Mouse (Mus musculus): ENCODE measurements around the gene Scn4a. TPM values are rescaled to one million over a fixed set of nuclear protein-coding genes. Genes with fewer than 3 reads are reported as not detected.
"Not testable (repeated sequence)": the region's sequence is repeated elsewhere in the genome, so short reads cannot be mapped to it uniquely, and the experiment has no call there.

Gene Scn4a
- total RNA-seq (2014; fragmentation: Nextera tagmentation), result not detected in 2 replicates
- total RNA-seq (2017), result 0.05 TPM in 1 of 2 replicates, not detected in the other
- not detected in 2 replicates for polyA plus RNA-seq (2012)

DNA sequence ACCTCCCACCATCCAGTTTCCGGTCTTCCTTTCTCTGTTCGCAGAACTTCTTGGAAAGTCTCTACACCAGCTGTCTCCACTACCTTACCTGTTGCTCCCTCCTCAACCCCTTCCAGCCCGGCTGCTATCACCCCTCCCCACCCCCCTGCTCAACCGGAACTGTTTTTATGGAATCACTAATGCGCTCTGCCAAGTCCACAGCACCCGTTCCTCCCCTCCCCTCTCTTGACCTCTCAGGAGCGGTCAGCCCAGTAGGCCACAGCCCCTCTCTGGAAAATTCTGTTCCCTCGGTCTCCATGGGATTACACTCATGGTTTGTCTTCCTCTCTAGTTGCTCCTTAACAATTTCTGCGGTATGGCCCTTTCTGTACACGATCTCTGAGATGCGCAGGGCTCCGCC is at the start of gene Scn4a:
Gene Scn4a (minus strand): TSS at position 101 of the 400 bp plus-strand sequence.
- Histone ChIP-seq H3K27me3 (ENCODE audit: insufficient read depth, low read length) (peaks cover 16% of the 10 kb centered on the region; the same call in 1 of the 2 replicates), H3K9me3 (replicated peaks) (no peaks in the 10 kb centered on the region), H3K36me3 (replicated peaks) (no peaks in the 10 kb centered on the region), H3K4me1 (ENCODE audit: insufficient read depth, low read depth, low read length) (no peaks in the 10 kb centered on the region), H3K4me3 (ENCODE audit: low read depth, low read length) (no peak within 1 kb of the TSS)
- TF ChIP-seq POLR2AphosphoS5 (IDR thresholded peaks at IDR 0.05; ENCODE audit: insufficient replicate concordance, low read depth, low read length) (no peak), TAL1 (conservative IDR thresholded peaks at IDR 0.05; ENCODE audit: low read depth, low read length) (no peak), CTCF (IDR thresholded peaks at IDR 0.05; ENCODE audit: low read depth, low read length) (no peak), GATA2 (IDR thresholded peaks at IDR 0.05; ENCODE audit: borderline replicate concordance, low read depth, low read length) (no peak), GATA1 (IDR thresholded peaks at IDR 0.05; ENCODE audit: borderline replicate concordance, low read length) (no peak)
- no peak for ATAC-seq (ENCODE audit: extremely low read depth, insufficient number of reproducible peaks, low FRiP score, poor library complexity, severe bottlenecking)
- no peak for DNase-seq (ENCODE audit: low spot score)

DNA sequence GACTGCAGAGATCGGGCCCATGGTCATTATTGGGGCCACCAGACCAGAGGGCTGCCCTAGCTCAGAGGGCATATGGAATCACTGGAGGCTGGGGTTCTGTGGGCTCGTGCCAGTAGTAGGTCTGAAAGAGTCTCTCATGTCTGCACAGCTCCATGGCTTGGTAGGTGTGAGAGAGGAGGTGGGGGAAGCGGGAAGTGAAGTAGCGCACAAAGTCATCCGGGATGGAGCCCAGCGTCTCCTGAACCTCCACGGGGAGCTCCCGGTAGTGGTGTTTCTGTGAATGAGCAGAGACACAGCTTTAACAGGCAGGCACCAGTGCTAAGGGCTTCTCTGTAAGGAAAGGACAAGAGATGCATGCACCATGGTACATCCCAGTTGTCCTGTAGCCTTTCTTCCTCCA is 45.4 kb upstream of the Scn4a start:
- DNase-seq (ENCODE audit: low spot score) (no peak), ATAC-seq (ENCODE audit: extremely low read depth, insufficient number of reproducible peaks, low FRiP score, poor library complexity, severe bottlenecking) (no peak)
- TF ChIP-seq CTCF (IDR thresholded peaks at IDR 0.05; ENCODE audit: low read depth, low read length) (no peak), GATA2 (IDR thresholded peaks at IDR 0.05; ENCODE audit: borderline replicate concordance, low read depth, low read length) (no peak), POLR2AphosphoS5 (IDR thresholded peaks at IDR 0.05; ENCODE audit: insufficient replicate concordance, low read depth, low read length) (no peak), TAL1 (conservative IDR thresholded peaks at IDR 0.05; ENCODE audit: low read depth, low read length) (no peak), GATA1 (IDR thresholded peaks at IDR 0.05; ENCODE audit: borderline replicate concordance, low read length) (no peak)
- H3K36me3 ChIP-seq (replicated peaks), result peaks cover 94% of the 10 kb centered on the region
- no peaks in the 10 kb centered on the region for H3K27me3 ChIP-seq (ENCODE audit: insufficient read depth, low read length)
- H3K9me3 ChIP-seq (replicated peaks), result no peaks in the 10 kb centered on the region
- H3K4me1 ChIP-seq (ENCODE audit: insufficient read depth, low read depth, low read length), result peaks cover 2% of the 10 kb centered on the region; the same call in 1 of the 2 replicates
- H3K4me3 ChIP-seq (ENCODE audit: low read depth, low read length), result no peak overlapping the region

DNA sequence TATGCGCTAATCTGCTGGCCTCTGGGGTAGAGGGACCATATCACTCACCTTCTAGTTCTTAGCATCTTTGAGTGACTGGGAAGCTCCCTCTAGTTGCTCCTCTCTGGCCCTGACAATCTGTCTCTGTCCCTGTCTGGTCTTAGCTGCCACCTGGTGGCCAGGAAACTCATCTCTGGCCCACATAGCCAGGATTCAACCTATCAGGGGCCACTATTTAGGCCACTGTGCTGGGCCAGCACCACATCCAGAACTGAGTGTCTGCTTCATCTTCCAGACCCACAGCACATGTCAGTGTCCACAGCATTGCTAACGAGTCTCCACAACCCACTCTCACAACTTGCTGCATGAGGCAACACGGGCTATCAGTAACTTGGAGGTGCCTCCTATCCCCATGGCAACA is 44.6 kb upstream of the Scn4a start:
- Histone ChIP-seq H3K4me1 (ENCODE audit: insufficient read depth, low read depth, low read length) (peaks cover 8% of the 10 kb centered on the region; the same call in 1 of the 2 replicates), H3K9me3 (replicated peaks) (no peaks in the 10 kb centered on the region), H3K27me3 (ENCODE audit: insufficient read depth, low read length) (no peaks in the 10 kb centered on the region), H3K4me3 (ENCODE audit: low read depth, low read length) (no peak overlapping the region), H3K36me3 (replicated peaks) (peaks cover 92% of the 10 kb centered on the region)
- TF ChIP-seq CTCF (IDR thresholded peaks at IDR 0.05; ENCODE audit: low read depth, low read length), result no peak
- DNase-seq (ENCODE audit: low spot score) (no peak), ATAC-seq (ENCODE audit: extremely low read depth, insufficient number of reproducible peaks, low FRiP score, poor library complexity, severe bottlenecking) (no peak)

DNA sequence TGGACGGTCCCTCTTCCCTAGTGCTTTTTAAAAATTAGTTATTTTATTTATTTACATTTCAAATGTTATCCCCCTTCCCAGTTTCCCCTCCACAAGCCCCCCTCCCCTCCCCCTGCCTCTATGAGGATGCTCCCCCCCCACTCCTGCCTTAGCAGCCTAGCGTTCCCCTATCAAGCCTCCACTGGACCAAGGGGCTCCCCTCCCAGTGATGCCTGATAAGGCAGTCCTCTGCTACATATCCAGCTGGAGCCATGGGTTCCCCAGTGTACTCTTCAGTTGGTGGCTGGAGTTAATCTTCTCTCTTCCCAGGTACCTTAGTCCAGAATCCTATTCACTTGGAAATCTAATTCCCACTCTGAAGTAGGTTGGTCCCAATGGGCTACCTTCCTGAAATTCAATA is 41.0 kb upstream of the Scn4a start:
- not testable (repeated sequence) for DNase-seq (ENCODE audit: low spot score); H3K27me3 ChIP-seq (ENCODE audit: insufficient read depth, low read length); H3K9me3 ChIP-seq (replicated peaks); H3K4me3 ChIP-seq (ENCODE audit: low read depth, low read length); ATAC-seq (ENCODE audit: extremely low read depth, insufficient number of reproducible peaks, low FRiP score, poor library complexity, severe bottlenecking)
- Histone ChIP-seq H3K36me3 (replicated peaks) (peaks cover 57% of the 10 kb centered on the region), H3K4me1 (ENCODE audit: insufficient read depth, low read depth, low read length) (peaks cover 14% of the 10 kb centered on the region; the same call in 1 of the 2 replicates)

DNA sequence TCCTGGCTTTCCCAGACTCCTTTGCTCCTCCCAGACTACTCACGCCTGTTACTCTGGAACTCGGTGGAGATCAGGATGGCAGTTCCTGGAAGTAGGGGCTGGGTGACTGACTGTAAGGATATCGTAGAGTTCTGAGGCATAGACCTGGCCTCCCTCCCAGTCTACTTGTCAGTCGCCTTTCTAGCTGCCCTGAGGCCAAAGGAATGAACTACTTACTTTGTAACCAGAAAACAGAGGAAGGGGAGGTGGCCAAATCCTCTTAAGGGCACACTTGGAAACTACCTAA is 40.2 kb upstream of the Scn4a start:
- Histone ChIP-seq H3K36me3 (replicated peaks) (peaks cover 49% of the 10 kb centered on the region), H3K4me3 (ENCODE audit: low read depth, low read length) (no peak overlapping the region), H3K4me1 (ENCODE audit: insufficient read depth, low read depth, low read length) (peaks cover 15% of the 10 kb centered on the region; the same call in 1 of the 2 replicates), H3K9me3 (replicated peaks) (no peaks in the 10 kb centered on the region), H3K27me3 (ENCODE audit: insufficient read depth, low read length) (no peaks in the 10 kb centered on the region)
- no peak for TF ChIP-seq CTCF (IDR thresholded peaks at IDR 0.05; ENCODE audit: low read depth, low read length)
- no peak for TF ChIP-seq GATA1 (IDR thresholded peaks at IDR 0.05; ENCODE audit: borderline replicate concordance, low read length)
- no peak for TF ChIP-seq POLR2AphosphoS5 (IDR thresholded peaks at IDR 0.05; ENCODE audit: insufficient replicate concordance, low read depth, low read length)
- no peak for TF ChIP-seq TAL1 (conservative IDR thresholded peaks at IDR 0.05; ENCODE audit: low read depth, low read length)
- TF ChIP-seq GATA2 (IDR thresholded peaks at IDR 0.05; ENCODE audit: borderline replicate concordance, low read depth, low read length), result no peak
- DNase-seq (ENCODE audit: low spot score) (no peak), ATAC-seq (ENCODE audit: extremely low read depth, insufficient number of reproducible peaks, low FRiP score, poor library complexity, severe bottlenecking) (no peak)

DNA sequence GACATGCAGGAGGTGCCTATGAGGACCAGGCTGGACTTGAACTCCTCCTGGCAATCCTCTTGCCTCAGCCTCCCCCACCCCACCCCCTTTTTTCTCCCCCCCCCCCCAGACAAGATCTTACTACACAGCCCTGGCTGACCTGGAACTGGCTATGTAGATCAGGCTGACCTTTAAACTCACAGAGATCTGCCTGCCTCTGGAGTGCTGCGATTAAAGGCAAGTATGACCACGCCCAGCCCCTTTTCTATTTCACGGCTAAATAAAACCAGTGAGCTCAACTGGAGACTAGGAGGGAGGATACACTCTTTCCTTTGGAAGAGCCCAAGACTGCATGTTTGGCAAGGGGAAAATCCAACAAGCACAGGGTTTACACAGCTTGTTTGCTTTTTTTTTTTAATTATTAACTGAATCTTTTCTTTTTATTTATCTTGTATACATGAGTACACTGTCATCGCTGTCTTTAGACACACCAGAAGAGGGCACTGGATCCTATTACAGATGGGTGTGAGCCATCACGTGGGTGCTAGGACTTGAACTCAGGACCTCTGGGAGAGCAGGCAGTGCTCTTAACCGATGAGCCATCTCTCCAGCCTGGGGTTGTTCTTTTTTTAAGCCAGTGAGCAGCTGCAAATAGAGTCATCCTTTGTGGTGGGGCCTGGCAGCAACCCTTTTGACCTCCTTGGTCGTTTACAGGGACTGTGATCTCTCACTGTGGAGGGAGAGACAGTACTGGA is 39.7 kb upstream of the Scn4a start:
- TF ChIP-seq GATA2 (IDR thresholded peaks at IDR 0.05; ENCODE audit: borderline replicate concordance, low read depth, low read length) (no peak), TAL1 (conservative IDR thresholded peaks at IDR 0.05; ENCODE audit: low read depth, low read length) (no peak), POLR2AphosphoS5 (IDR thresholded peaks at IDR 0.05; ENCODE audit: insufficient replicate concordance, low read depth, low read length) (no peak), GATA1 (IDR thresholded peaks at IDR 0.05; ENCODE audit: borderline replicate concordance, low read length) (no peak), CTCF (IDR thresholded peaks at IDR 0.05; ENCODE audit: low read depth, low read length) (no peak)
- no peak for ATAC-seq (ENCODE audit: extremely low read depth, insufficient number of reproducible peaks, low FRiP score, poor library complexity, severe bottlenecking)
- DNase-seq (ENCODE audit: low spot score), result no peak
- Histone ChIP-seq H3K4me3 (ENCODE audit: low read depth, low read length) (no peak overlapping the region), H3K9me3 (replicated peaks) (no peaks in the 10 kb centered on the region), H3K36me3 (replicated peaks) (peaks cover 44% of the 10 kb centered on the region), H3K27me3 (ENCODE audit: insufficient read depth, low read length) (no peaks in the 10 kb centered on the region), H3K4me1 (ENCODE audit: insufficient read depth, low read depth, low read length) (peaks cover 19% of the 10 kb centered on the region)
